Mouse (Mus musculus): Measurements from ENCODE around the gene Kdm2a. TPM values are rescaled to one million over a fixed set of nuclear protein-coding genes. Genes with fewer than 3 reads are reported as not detected.

The Kdm2a gene
- polyA plus RNA-seq, 1 experiment from 2014 or later, result 37.0 TPM

DNA sequence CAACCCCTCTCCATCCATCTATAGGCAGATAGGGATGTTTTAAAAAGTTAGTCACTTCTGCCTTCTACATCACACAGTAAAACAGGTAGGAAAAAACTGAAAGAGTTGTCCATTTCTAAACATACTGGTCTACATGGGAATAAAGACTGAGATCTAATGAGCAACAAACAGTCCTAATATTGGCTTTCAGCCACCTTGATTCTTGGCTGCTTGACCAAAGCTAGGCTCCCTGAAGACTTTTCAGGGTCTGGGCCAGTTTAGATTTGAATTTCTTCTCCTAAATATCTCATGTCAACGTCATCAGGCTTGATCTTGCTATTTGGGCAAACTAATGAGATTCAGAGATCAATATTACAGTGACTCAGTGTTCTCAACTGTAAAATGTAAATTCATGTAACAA, 71.2 kb downstream of the Kdm2a start:
- Histone ChIP-seq H3K4me2 (ENCODE audit: low read depth, low read length) (no peak overlapping the region), H3K4me3 (replicated peaks; ENCODE audit: low read length) (no peak overlapping the region), H3K27me3 (ENCODE audit: control insufficient read depth, insufficient read depth, low read length) (no peaks in the 10 kb centered on the region), H3K9me3 (replicated peaks; ENCODE audit: control insufficient read depth, low read length) (no peaks in the 10 kb centered on the region), H3K4me1 (ENCODE audit: control insufficient read depth, insufficient read depth, low read length) (peaks cover 4% of the 10 kb centered on the region; the same call in 1 of the 2 replicates), H3K36me3 (ENCODE audit: control insufficient read depth, insufficient read depth, low read length) (peaks cover 36% of the 10 kb centered on the region), H3K27ac (ENCODE audit: low read length) (no peak overlapping the region), H3K9ac (ENCODE audit: low read length) (no peak overlapping the region)
- 56% methylated on average over 1 of the region's 1 CpGs for WGBS
- ATAC-seq (ENCODE audit: insufficient read depth, low FRiP score), result no peak

DNA sequence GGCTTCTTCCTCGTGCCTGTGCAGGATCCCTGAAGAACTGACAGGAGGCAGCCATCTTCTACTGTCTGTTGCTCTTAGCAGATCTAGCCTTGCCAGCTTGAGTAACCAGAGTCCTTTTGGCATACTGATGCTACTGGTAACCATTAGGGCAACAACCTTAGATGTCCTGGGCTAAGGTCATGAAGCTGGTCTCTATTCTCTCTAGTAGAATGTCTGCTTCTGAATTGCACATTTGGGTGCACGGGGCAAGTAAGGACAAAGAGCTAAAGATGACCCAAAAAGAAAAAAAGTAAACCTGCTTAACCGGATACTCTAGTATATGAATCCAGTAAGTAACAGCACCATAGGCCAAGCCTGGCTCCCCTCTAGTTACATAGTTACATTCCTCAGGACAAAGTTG, 72.0 kb downstream of the Kdm2a start:
- no peak overlapping the region for H3K27ac ChIP-seq (ENCODE audit: low read length)
- WGBS, result 70% methylated on average over 3 of the region's 3 CpGs
- ATAC-seq (ENCODE audit: insufficient read depth, low FRiP score), result no peak
- H3K4me1 ChIP-seq (ENCODE audit: control insufficient read depth, insufficient read depth, low read length), result 0 out of 2 replicates have a peak, but pooled peaks cover 2% of the 10 kb centered on the region
- H3K4me3 ChIP-seq (replicated peaks; ENCODE audit: low read length), result no peak overlapping the region
- H3K36me3 ChIP-seq (ENCODE audit: control insufficient read depth, insufficient read depth, low read length), result peaks cover 40% of the 10 kb centered on the region
- H3K27me3 ChIP-seq (ENCODE audit: control insufficient read depth, insufficient read depth, low read length), result no peaks in the 10 kb centered on the region
- H3K9ac ChIP-seq (ENCODE audit: low read length), result no peak overlapping the region
- H3K9me3 ChIP-seq (replicated peaks; ENCODE audit: control insufficient read depth, low read length), result no peaks in the 10 kb centered on the region
- no peak overlapping the region for H3K4me2 ChIP-seq (ENCODE audit: low read depth, low read length)

DNA sequence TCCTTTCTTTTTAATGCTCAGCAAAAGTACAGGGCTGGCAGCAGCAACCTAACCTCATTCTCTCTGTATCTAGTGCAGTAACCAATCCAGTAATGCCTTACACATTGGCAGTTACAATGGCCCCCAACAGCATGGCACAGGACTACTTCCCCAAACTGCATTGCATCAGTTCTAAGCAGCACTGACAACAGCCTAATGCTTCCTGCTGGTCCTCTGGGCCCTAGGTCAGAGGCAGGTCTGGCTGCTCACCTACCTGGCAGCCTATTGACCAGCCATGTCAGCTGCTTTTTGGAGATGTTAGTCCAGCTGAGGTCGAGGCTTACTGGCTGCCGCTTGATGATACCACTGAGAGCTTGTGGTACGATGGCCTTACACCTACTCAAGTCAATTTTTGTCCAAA, 76.0 kb downstream of the Kdm2a start:
- H3K4me2 ChIP-seq (ENCODE audit: low read depth, low read length), result no peak overlapping the region
- 87% methylated on average over 3 of the region's 3 CpGs for WGBS
- H3K4me3 ChIP-seq (replicated peaks; ENCODE audit: low read length), result no peak overlapping the region
- no peak for ATAC-seq (ENCODE audit: insufficient read depth, low FRiP score)
- no peak overlapping the region for H3K27ac ChIP-seq (ENCODE audit: low read length)
- peaks cover 66% of the 10 kb centered on the region for H3K36me3 ChIP-seq (ENCODE audit: control insufficient read depth, insufficient read depth, low read length)
- H3K9ac ChIP-seq (ENCODE audit: low read length), result no peak overlapping the region
- H3K4me1 ChIP-seq (ENCODE audit: control insufficient read depth, insufficient read depth, low read length), result no peaks in the 10 kb centered on the region
- no peaks in the 10 kb centered on the region for H3K9me3 ChIP-seq (replicated peaks; ENCODE audit: control insufficient read depth, low read length)
- H3K27me3 ChIP-seq (ENCODE audit: control insufficient read depth, insufficient read depth, low read length), result no peaks in the 10 kb centered on the region

DNA sequence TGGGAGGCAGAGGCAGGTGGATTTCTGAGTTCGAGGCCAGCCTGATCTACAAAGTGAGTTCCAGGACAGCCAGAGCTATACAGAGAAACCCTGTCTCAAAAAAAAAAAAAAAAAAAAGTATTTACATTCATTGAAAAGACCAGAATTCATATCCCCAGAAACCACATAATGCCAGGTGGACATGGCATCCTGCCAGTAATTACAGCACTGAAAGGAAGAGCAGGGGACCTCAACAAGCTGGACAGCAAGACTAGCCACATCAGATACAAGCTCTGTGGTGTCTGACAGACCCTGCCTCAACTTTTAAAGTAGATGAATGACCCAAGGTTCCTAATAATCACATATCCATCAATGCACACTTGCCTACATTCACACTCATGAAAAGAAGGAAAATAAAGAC, 76.5 kb downstream of the Kdm2a start:
- H3K9ac ChIP-seq (ENCODE audit: low read length), result no peak overlapping the region
- no peaks in the 10 kb centered on the region for H3K4me1 ChIP-seq (ENCODE audit: control insufficient read depth, insufficient read depth, low read length)
- H3K27ac ChIP-seq (ENCODE audit: low read length), result no peak overlapping the region
- no peaks in the 10 kb centered on the region for H3K27me3 ChIP-seq (ENCODE audit: control insufficient read depth, insufficient read depth, low read length)
- H3K4me3 ChIP-seq (replicated peaks; ENCODE audit: low read length), result no peak overlapping the region
- 100% methylated on average over 1 of the region's 1 CpGs for WGBS
- ATAC-seq (ENCODE audit: insufficient read depth, low FRiP score), result no peak
- no peak overlapping the region for H3K4me2 ChIP-seq (ENCODE audit: low read depth, low read length)
- peaks cover 62% of the 10 kb centered on the region for H3K36me3 ChIP-seq (ENCODE audit: control insufficient read depth, insufficient read depth, low read length)
- no peaks in the 10 kb centered on the region for H3K9me3 ChIP-seq (replicated peaks; ENCODE audit: control insufficient read depth, low read length)

DNA sequence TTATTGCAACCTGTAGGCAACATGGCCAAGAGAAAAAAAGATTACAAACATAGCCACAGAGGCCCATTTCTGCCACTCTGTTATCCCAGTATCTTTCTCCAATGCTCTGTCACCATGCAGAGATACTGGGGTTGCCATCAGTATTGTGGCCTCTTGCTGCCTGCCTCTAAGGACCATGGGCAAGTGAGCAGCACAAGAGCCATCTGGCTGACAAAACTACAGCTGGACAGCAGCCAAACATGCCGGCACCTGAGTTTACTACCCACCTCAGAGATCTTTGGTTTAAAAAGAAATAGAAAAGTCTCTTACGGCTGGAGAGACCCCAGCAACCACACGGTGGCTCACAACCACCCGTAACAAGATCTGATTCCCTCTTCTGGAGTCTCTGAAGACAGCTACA, 78.8 kb downstream of the Kdm2a start:
- Histone ChIP-seq H3K4me2 (ENCODE audit: low read depth, low read length) (no peak overlapping the region), H3K27me3 (ENCODE audit: control insufficient read depth, insufficient read depth, low read length) (no peaks in the 10 kb centered on the region), H3K9me3 (replicated peaks; ENCODE audit: control insufficient read depth, low read length) (no peaks in the 10 kb centered on the region), H3K4me1 (ENCODE audit: control insufficient read depth, insufficient read depth, low read length) (peaks cover 6% of the 10 kb centered on the region; the same call in 1 of the 2 replicates), H3K36me3 (ENCODE audit: control insufficient read depth, insufficient read depth, low read length) (peaks cover 48% of the 10 kb centered on the region), H3K27ac (ENCODE audit: low read length) (no peak overlapping the region), H3K4me3 (replicated peaks; ENCODE audit: low read length) (no peak overlapping the region), H3K9ac (ENCODE audit: low read length) (no peak overlapping the region)
- WGBS, result 73% methylated on average over 4 of the region's 4 CpGs
- ATAC-seq (ENCODE audit: insufficient read depth, low FRiP score), result no peak

- ATAC-seq (ENCODE audit: insufficient read depth, low FRiP score), result no peak
- Histone ChIP-seq H3K4me3 (replicated peaks; ENCODE audit: low read length) (no peak overlapping the region), H3K4me2 (ENCODE audit: low read depth, low read length) (no peak overlapping the region), H3K9ac (ENCODE audit: low read length) (no peak overlapping the region), H3K27ac (ENCODE audit: low read length) (no peak overlapping the region), H3K4me1 (ENCODE audit: control insufficient read depth, insufficient read depth, low read length) (peaks cover 6% of the 10 kb centered on the region; the same call in 1 of the 2 replicates), H3K36me3 (ENCODE audit: control insufficient read depth, insufficient read depth, low read length) (peaks cover 39% of the 10 kb centered on the region), H3K27me3 (ENCODE audit: control insufficient read depth, insufficient read depth, low read length) (no peaks in the 10 kb centered on the region), H3K9me3 (replicated peaks; ENCODE audit: control insufficient read depth, low read length) (no peaks in the 10 kb centered on the region)
- WGBS, result 88% methylated on average over 3 of the region's 3 CpGs
Measured at GRCm38 (mm10) chr19:4317181-4317580, 80.9 kb downstream of the Kdm2a start.

- no peaks in the 10 kb centered on the region for H3K27me3 ChIP-seq (ENCODE audit: control insufficient read depth, insufficient read depth, low read length)
- no peak for ATAC-seq (ENCODE audit: insufficient read depth, low FRiP score)
- H3K27ac ChIP-seq (ENCODE audit: low read length), result 0 out of 2 replicates have a peak overlapping the region, but pooled peaks have one; percentile 18
- peaks cover 26% of the 10 kb centered on the region for H3K36me3 ChIP-seq (ENCODE audit: control insufficient read depth, insufficient read depth, low read length)
- no peak overlapping the region for H3K4me2 ChIP-seq (ENCODE audit: low read depth, low read length)
- WGBS, result 58% methylated on average over 6 of the region's 6 CpGs
- no peak overlapping the region for H3K9ac ChIP-seq (ENCODE audit: low read length)
- H3K9me3 ChIP-seq (replicated peaks; ENCODE audit: control insufficient read depth, low read length), result no peaks in the 10 kb centered on the region
- no peak overlapping the region for H3K4me3 ChIP-seq (replicated peaks; ENCODE audit: low read length)
- H3K4me1 ChIP-seq (ENCODE audit: control insufficient read depth, insufficient read depth, low read length), result peaks cover 6% of the 10 kb centered on the region; the same call in 1 of the 2 replicates
Measured at GRCm38 (mm10) chr19:4315223-4315944, 82.7 kb downstream of the Kdm2a start.

DNA sequence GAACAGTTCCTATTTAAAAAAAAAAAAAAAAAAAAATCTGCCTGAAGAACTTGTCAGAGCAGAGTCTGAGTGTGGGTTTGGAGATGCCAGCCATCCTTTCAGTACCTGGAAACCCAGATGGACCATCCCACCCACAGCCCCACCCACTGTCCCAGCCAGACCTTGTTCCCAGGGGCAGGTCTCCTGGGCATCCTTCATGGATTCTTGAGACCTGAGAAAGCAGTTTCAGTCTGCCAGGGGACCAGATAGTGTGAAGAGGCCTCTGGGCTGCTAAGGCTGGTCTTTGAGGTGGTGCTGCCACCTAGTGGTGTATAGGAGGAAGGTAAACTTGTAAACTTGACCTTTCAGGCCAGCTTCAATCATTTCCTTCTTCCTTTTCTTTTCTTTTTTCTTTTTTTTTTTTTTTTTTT, 88.3 kb downstream of the Kdm2a start:
- Histone ChIP-seq H3K27ac (ENCODE audit: low read length) (peak overlapping the region; percentile 33; the same call in 1 of the 2 replicates), H3K4me3 (replicated peaks; ENCODE audit: low read length) (no peak overlapping the region), H3K9ac (ENCODE audit: low read length) (no peak overlapping the region), H3K27me3 (ENCODE audit: control insufficient read depth, insufficient read depth, low read length) (no peaks in the 10 kb centered on the region), H3K9me3 (replicated peaks; ENCODE audit: control insufficient read depth, low read length) (no peaks in the 10 kb centered on the region), H3K36me3 (ENCODE audit: control insufficient read depth, insufficient read depth, low read length) (no peaks in the 10 kb centered on the region), H3K4me2 (ENCODE audit: low read depth, low read length) (no peak overlapping the region), H3K4me1 (ENCODE audit: control insufficient read depth, insufficient read depth, low read length) (peaks cover 9% of the 10 kb centered on the region)
- ATAC-seq (ENCODE audit: insufficient read depth, low FRiP score), result peak; percentile 31; the same call in 1 of the 2 replicates

DNA sequence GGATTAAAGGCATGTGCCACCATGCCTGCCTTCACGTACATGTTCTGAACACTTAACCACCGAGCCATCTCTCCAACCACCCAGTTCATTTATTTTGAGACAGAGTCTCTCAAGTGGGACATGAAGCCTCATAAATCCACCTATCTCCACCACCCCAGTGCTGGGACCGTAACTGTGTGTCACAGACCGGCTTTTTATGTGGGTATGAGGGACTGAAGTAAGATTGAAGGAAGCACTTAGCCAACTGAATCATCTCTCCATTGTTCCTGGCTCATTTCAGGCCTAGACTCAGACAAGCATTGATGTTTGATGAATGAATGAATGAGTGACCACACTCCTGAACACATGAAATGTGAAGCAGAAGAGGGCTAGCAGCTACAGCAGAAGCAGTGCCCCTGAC, 88.8 kb downstream of the Kdm2a start:
- Histone ChIP-seq H3K9ac (ENCODE audit: low read length) (no peak overlapping the region), H3K36me3 (ENCODE audit: control insufficient read depth, insufficient read depth, low read length) (no peaks in the 10 kb centered on the region), H3K27ac (ENCODE audit: low read length) (peak overlapping the region; percentile 33; the same call in 1 of the 2 replicates), H3K27me3 (ENCODE audit: control insufficient read depth, insufficient read depth, low read length) (no peaks in the 10 kb centered on the region), H3K4me1 (ENCODE audit: control insufficient read depth, insufficient read depth, low read length) (peaks cover 13% of the 10 kb centered on the region), H3K4me2 (ENCODE audit: low read depth, low read length) (no peak overlapping the region), H3K9me3 (replicated peaks; ENCODE audit: control insufficient read depth, low read length) (no peaks in the 10 kb centered on the region), H3K4me3 (replicated peaks; ENCODE audit: low read length) (no peak overlapping the region)
- 93% methylated on average over 4 of the region's 4 CpGs for WGBS
- ATAC-seq (ENCODE audit: insufficient read depth, low FRiP score), result no peak
